Mouse (Mus musculus): Measurements from ENCODE around the gene Tlr9.

GRCm38 (mm10) chr9:106269879-106270278 is 47.5 kb downstream of the Tlr9 start:
- no peak for TF ChIP-seq EP300 (IDR thresholded peaks at IDR 0.05; ENCODE audit: low read depth)
- no peak for TF ChIP-seq CTCF (IDR thresholded peaks at IDR 0.05; ENCODE audit: low read depth)

All from liver, postnatal 0 days (tissue).